Mouse (Mus musculus): ENCODE data around the gene Gm7247.
"Not testable (repeated sequence)": the region's sequence is repeated elsewhere in the genome, so short reads cannot be mapped to it uniquely, and the experiment has no call there.

GRCm38 (mm10) chr14:51430138-51430537 lies 68.6 kb downstream of the Gm7247 start:
- TF ChIP-seq POLR2A (IDR thresholded peaks at IDR 0.05; ENCODE audit: insufficient read length, low read depth); USF1 (IDR thresholded peaks at IDR 0.05; ENCODE audit: low read depth); CEBPB (IDR thresholded peaks at IDR 0.05; ENCODE audit: insufficient read depth, poor library complexity, severe bottlenecking); E2F4 (IDR thresholded peaks at IDR 0.05; ENCODE audit: insufficient read depth); MYOD1 (IDR thresholded peaks at IDR 0.05; ENCODE audit: control insufficient read depth in 1 of 3, insufficient read length in 2 of 3, low read depth in 2 of 3); TCF12 (IDR thresholded peaks at IDR 0.05; ENCODE audit: insufficient read depth, poor library complexity, severe bottlenecking); MAX (IDR thresholded peaks at IDR 0.05; ENCODE audit: low read depth); MYOG (IDR thresholded peaks at IDR 0.05; ENCODE audit: control insufficient read depth in 1 of 3, insufficient read depth in 1 of 3, insufficient read length in 2 of 3, low read depth in 2 of 3); REST (IDR thresholded peaks at IDR 0.05; ENCODE audit: insufficient read depth, insufficient read length); SRF (IDR thresholded peaks at IDR 0.05; ENCODE audit: control insufficient read depth, insufficient read length, low read depth); POLR2AphosphoS2 (IDR thresholded peaks at IDR 0.05; ENCODE audit: insufficient read length, low read depth): not testable (repeated sequence)

Measured in myocyte (in vitro differentiated cells).